Mouse (Mus musculus): Measurements from ENCODE around the gene Rpl9-ps6. TPM values are rescaled to one million over a fixed set of nuclear protein-coding genes. Genes with fewer than 3 reads are reported as not detected.

The Rpl9-ps6 gene
- total RNA-seq (2021): 100 to 1,000 TPM in 1 of 2 experiments, 10 to 100 TPM in 1; 64.8 to 136 TPM
- long read RNA-seq, experiment 1, transcript Rpl9-ps6-201 (1 exons, 714 nt): major isoform, 34 of 34 reads
- long read RNA-seq, experiment 1, partial matches to known transcripts: 0 of 34 reads
- long read RNA-seq, experiment 1, other reads (novel, unspliced or antisense): 0 of 34 reads
- long read RNA-seq, experiment 2, transcript Rpl9-ps6-201 (1 exons, 714 nt): major isoform, 29 of 29 reads
- long read RNA-seq, experiment 2, partial matches to known transcripts: 0 of 29 reads
- long read RNA-seq, experiment 2, other reads (novel, unspliced or antisense): 0 of 29 reads

- DNase-seq: no peak
Observed at GRCm38 (mm10) chr19:32466478-32466877, at the start of gene Rpl9-ps6. TSS of gene Rpl9-ps6 (minus strand) at chr19:32466578.

GRCm38 (mm10) chr19:32512518-32512917, 46.1 kb upstream of the Rpl9-ps6 start:
- DNase-seq: no peak

GRCm38 (mm10) chr19:32510962-32511361, 44.6 kb upstream of the Rpl9-ps6 start:
- DNase-seq: no peak

GRCm38 (mm10) chr19:32510267-32510666, 43.9 kb upstream of the Rpl9-ps6 start:
- no peak for DNase-seq

GRCm38 (mm10) chr19:32507526-32507925, 41.1 kb upstream of the Rpl9-ps6 start:
- DNase-seq: peak; percentile 56

GRCm38 (mm10) chr19:32507100-32507499, 40.7 kb upstream of the Rpl9-ps6 start:
- DNase-seq: no peak

GRCm38 (mm10) chr19:32506514-32506913, 40.1 kb upstream of the Rpl9-ps6 start:
- no peak for DNase-seq

GRCm38 (mm10) chr19:32506081-32506480, 39.7 kb upstream of the Rpl9-ps6 start:
- no peak for DNase-seq

- DNase-seq: no peak
Observed at GRCm38 (mm10) chr19:32501414-32501813, 35.0 kb upstream of the Rpl9-ps6 start.

GRCm38 (mm10) chr19:32498002-32498401, 31.6 kb upstream of the Rpl9-ps6 start:
- DNase-seq: no peak

- no peak for DNase-seq
Observed at GRCm38 (mm10) chr19:32497411-32497810, 31.0 kb upstream of the Rpl9-ps6 start.

GRCm38 (mm10) chr19:32495034-32495433, 28.7 kb upstream of the Rpl9-ps6 start:
- DNase-seq: no peak

GRCm38 (mm10) chr19:32494611-32495010, 28.2 kb upstream of the Rpl9-ps6 start:
- DNase-seq: no peak

GRCm38 (mm10) chr19:32493471-32493870, 27.1 kb upstream of the Rpl9-ps6 start:
- DNase-seq: no peak

GRCm38 (mm10) chr19:32492981-32493380, 26.6 kb upstream of the Rpl9-ps6 start:
- no peak for DNase-seq

GRCm38 (mm10) chr19:32492339-32492738, 26.0 kb upstream of the Rpl9-ps6 start:
- DNase-seq: no peak

GRCm38 (mm10) chr19:32490976-32491375, 24.6 kb upstream of the Rpl9-ps6 start:
- no peak for DNase-seq

- no peak for DNase-seq
Observed at GRCm38 (mm10) chr19:32489166-32489895, 23.0 kb upstream of the Rpl9-ps6 start.

- DNase-seq: no peak
Observed at GRCm38 (mm10) chr19:32487595-32488255, 21.3 kb upstream of the Rpl9-ps6 start.

- DNase-seq: peak; percentile 78
Observed at GRCm38 (mm10) chr19:32486106-32486724, 19.8 kb upstream of the Rpl9-ps6 start.

GRCm38 (mm10) chr19:32485681-32486105, 19.3 kb upstream of the Rpl9-ps6 start, which contains the start of gene Minpp1:
TSS of gene Minpp1 (plus strand) at chr19:32485769.
- DNase-seq: peak; percentile 93

- DNase-seq: no peak
Observed at GRCm38 (mm10) chr19:32484941-32485660, 18.7 kb upstream of the Rpl9-ps6 start.

Data from adrenal gland, postnatal 10 days (tissue).